Mouse (Mus musculus) ES-Bruce4 (cell line): ENCODE data around the gene Necab2.

ENCODE experiments used
- CTCF ChIP-seq: IDR thresholded peaks from one replicate; pipeline ENCODE4 v1.8.1; 2011; ENCODE audit warnings: low read depth, low read length
- EP300 ChIP-seq: IDR thresholded peaks from 2 replicates; pipeline ENCODE4 v1.6.1; 2011; ENCODE audit warnings: low read depth, low read length; ENCODE audit not compliant: insufficient read depth
- POLR2A ChIP-seq: IDR thresholded peaks from one replicate; pipeline ENCODE4 v1.8.1; 2011; ENCODE audit warnings: low read length; ENCODE audit not compliant: insufficient read depth

DNA sequence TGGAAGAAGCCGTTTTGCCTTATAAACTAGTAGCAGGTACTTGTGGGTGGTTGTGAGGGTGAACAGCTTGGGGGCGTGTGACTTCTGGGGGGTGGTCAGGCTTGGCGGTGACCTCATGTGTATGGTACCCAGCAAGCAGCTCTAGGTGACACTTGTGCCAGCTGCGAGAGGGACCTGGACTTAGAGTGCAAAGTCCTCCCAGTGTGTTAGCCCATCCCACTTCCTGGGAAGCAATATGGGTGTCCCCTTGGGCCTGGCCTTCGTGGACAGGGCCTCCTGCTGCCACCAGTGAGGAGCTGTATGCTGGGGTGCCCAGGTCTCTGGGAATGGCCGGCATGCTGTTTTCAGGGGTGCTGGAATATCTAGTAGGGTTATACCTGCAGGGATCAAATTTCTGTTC is 7.6 kb upstream of the Necab2 start:
- TF ChIP-seq CTCF: no peak
- no peak for TF ChIP-seq EP300
- TF ChIP-seq POLR2A: no peak
